14 mouse cellular contexts compared by ENCODE assay signal in genomic region chr5:113453356-113453755, GRCm38 (mm10). TPM values are rescaled to one million over a fixed set of nuclear protein-coding genes. Genes with fewer than 3 reads are reported as not detected.
DNase-seq lines count a peak whose midpoint lies in the region; ATAC-seq and TF ChIP-seq lines count a peak whose summit lies in the region.
"Had no signal": no experiment of that assay in that cellular context is flagged by ENCODE, and none has a peak within 500 bp of the region (broad histone marks: within the 10 kb centered on the region; RNA-seq: fewer than 3 reads in every experiment).

No protein-coding gene starts in this region.

- no peak for TF ChIP-seq CTCF in kidney, postnatal 0 days (IDR thresholded peaks at IDR 0.05; ENCODE audit: low read depth)
- no peak for TF ChIP-seq CTCF in cerebellum, adult 2 months (IDR thresholded peaks at IDR 0.05; ENCODE audit: borderline replicate concordance, insufficient read depth, low read depth, low read length)

- no peak overlapping the region for H3K27ac ChIP-seq in kidney, postnatal 0 days
- H3K27ac ChIP-seq in embryonic facial prominence, embryonic 10.5 days (replicated peaks), result peak overlapping the region; percentile 71
- H3K27ac ChIP-seq in neural tube, embryonic 13.5 days (replicated peaks), result peak overlapping the region; percentile 11; the same call in 1 of the 2 replicates
- H3K27ac ChIP-seq in cerebellum, adult 2 months (ENCODE audit: insufficient read depth, low read length), result no peak overlapping the region
- H3K27ac ChIP-seq: heart, embryonic 13.5 days; liver, embryonic 12.5 days; stomach, postnatal 0 days had no signal

- ATAC-seq in kidney, postnatal 0 days (replicated peaks; ENCODE audit: low FRiP score, low read depth), result peak; percentile 62
- no peak for ATAC-seq in neural tube, embryonic 13.5 days (ENCODE audit: low read depth)
- ATAC-seq: liver, embryonic 12.5 days; lung, postnatal 0 days had no signal

- no peaks in the 10 kb centered on the region for H3K36me3 ChIP-seq in kidney, postnatal 0 days (ENCODE audit: insufficient read depth, low read length)
- no peaks in the 10 kb centered on the region for H3K36me3 ChIP-seq in embryonic facial prominence, embryonic 10.5 days (replicated peaks)
- no peaks in the 10 kb centered on the region for H3K36me3 ChIP-seq in neural tube, embryonic 13.5 days
- H3K36me3 ChIP-seq: heart, embryonic 13.5 days; liver, embryonic 12.5 days had no signal

- TF ChIP-seq POLR2A in cerebellum, adult 2 months (IDR thresholded peaks at IDR 0.05; ENCODE audit: borderline replicate concordance, insufficient read depth, low read length), result no peak

- H3K9ac ChIP-seq in kidney, postnatal 0 days (ENCODE audit: low read depth, low read length), result no peak overlapping the region
- H3K9ac ChIP-seq in neural tube, embryonic 13.5 days, result no peak overlapping the region
- H3K9ac ChIP-seq: heart, embryonic 13.5 days; liver, embryonic 12.5 days had no signal

- H3K9me3 ChIP-seq in kidney, postnatal 0 days (replicated peaks; ENCODE audit: low read length), result no peaks in the 10 kb centered on the region
- H3K9me3 ChIP-seq in embryonic facial prominence, embryonic 10.5 days, result 0 out of 2 replicates have a peak, but pooled peaks cover 5% of the 10 kb centered on the region
- no peaks in the 10 kb centered on the region for H3K9me3 ChIP-seq in neural tube, embryonic 13.5 days

- no peaks in the 10 kb centered on the region; the same call in 1 of the 2 replicates for H3K4me1 ChIP-seq in kidney, postnatal 0 days (replicated peaks; ENCODE audit: insufficient read depth, low read length)
- peaks cover 26% of the 10 kb centered on the region for H3K4me1 ChIP-seq in embryonic facial prominence, embryonic 10.5 days
- H3K4me1 ChIP-seq in neural tube, embryonic 13.5 days (replicated peaks), result peaks cover 24% of the 10 kb centered on the region
- peaks cover 19% of the 10 kb centered on the region for H3K4me1 ChIP-seq in cerebellum, adult 2 months (ENCODE audit: control insufficient read depth, insufficient read depth, low read length)
- H3K4me1 ChIP-seq: heart, embryonic 13.5 days; liver, embryonic 12.5 days had no signal

- peak; percentile 71 for DNase-seq in kidney, postnatal 0 days (ENCODE audit: low spot score)
- DNase-seq in kidney, adult 8-10 months, result no peak
- peak; percentile 71 for DNase-seq in embryonic facial prominence, embryonic 10.5 days (ENCODE audit: low spot score)
- peak; percentile 70 for DNase-seq in mesoderm, embryonic 11.5 days (ENCODE audit: low read depth, low spot score)
- DNase-seq in cerebellum, adult 2 months, result no peak
- DNase-seq in ovary, postnatal 10 days (ENCODE audit: low spot score), result no peak
- DNase-seq: cerebellum, adult 9-10 months; gastrocnemius, postnatal 10 days; spleen, adult 18-20 months had no signal

- H3K4me2 ChIP-seq in kidney, postnatal 0 days (ENCODE audit: low read length), result no peak overlapping the region
- no peak overlapping the region for H3K4me2 ChIP-seq in neural tube, embryonic 13.5 days
- H3K4me2 ChIP-seq: heart, embryonic 13.5 days; liver, embryonic 12.5 days had no signal

- 8% methylated on average over 4 of the region's 4 CpGs for WGBS in kidney, postnatal 0 days
- WGBS in embryonic facial prominence, embryonic 10.5 days, result 2% methylated on average over 4 of the region's 4 CpGs
- WGBS in neural tube, embryonic 13.5 days, result 1% methylated on average over 4 of the region's 4 CpGs
- 48% methylated on average over 4 of the region's 4 CpGs for WGBS in cerebellum, adult 2 months

- H3K27me3 ChIP-seq in kidney, postnatal 0 days (ENCODE audit: insufficient read depth, low read length), result no peaks in the 10 kb centered on the region
- no peaks in the 10 kb centered on the region for H3K27me3 ChIP-seq in embryonic facial prominence, embryonic 10.5 days (replicated peaks; ENCODE audit: low read depth, poor library complexity, severe bottlenecking)
- H3K27me3 ChIP-seq in neural tube, embryonic 13.5 days, result no peaks in the 10 kb centered on the region
- no peaks in the 10 kb centered on the region for H3K27me3 ChIP-seq in cerebellum, adult 2 months (ENCODE audit: control insufficient read depth, insufficient read depth, low read length)
- H3K27me3 ChIP-seq: liver, embryonic 12.5 days had no signal

- H3K4me3 ChIP-seq in kidney, postnatal 0 days (replicated peaks; ENCODE audit: low read depth, low read length), result no peak overlapping the region
- H3K4me3 ChIP-seq in embryonic facial prominence, embryonic 10.5 days, result no peak overlapping the region
- no peak overlapping the region for H3K4me3 ChIP-seq in neural tube, embryonic 13.5 days
- H3K4me3 ChIP-seq in cerebellum, adult 2 months (replicated peaks; ENCODE audit: insufficient read depth, low read depth, low read length), result no peak overlapping the region
- H3K4me3 ChIP-seq: heart, embryonic 13.5 days; liver, embryonic 12.5 days had no signal

RNA-seq across cellular contexts. Expression of gene Wscd2, which starts 36.8 kb away (rescaled TPM):
- polyA plus RNA-seq in kidney, postnatal 0 days (2015; fragmentation: Nextera tagmentation; extraction: Ambion mirVana), result 1.7 and 2.0 TPM in 2 replicates
- polyA plus RNA-seq in embryonic facial prominence, embryonic 10.5 days (2016; fragmentation: Nextera tagmentation; extraction: Ambion mirVana), result 4.2 and 5.4 TPM in 2 replicates
- 16.3 and 16.5 TPM in 2 replicates for polyA plus RNA-seq in neural tube, embryonic 13.5 days (2015; fragmentation: Nextera tagmentation; extraction: Ambion mirVana)
- 113 and 136 TPM in 2 replicates for polyA plus RNA-seq in cerebellum, adult 2 months (2012; rRNA removed)

Comparison
In these comparisons a context has a peak if more than half of its experiments do, and no peak if none do; other contexts are left out.
1. DNase-seq: peak in kidney, postnatal 0 days (single experiment), embryonic facial prominence, embryonic 10.5 days (single experiment) and mesoderm, embryonic 11.5 days (single experiment); none in kidney, adult 8-10 months (0 of 2), cerebellum, adult 2 months (0 of 2) and ovary, postnatal 10 days (single experiment).
2. H3K27ac ChIP-seq: peak in embryonic facial prominence, embryonic 10.5 days (single experiment) and neural tube, embryonic 13.5 days (single experiment); none in kidney, postnatal 0 days (single experiment) and cerebellum, adult 2 months (single experiment).